Mouse (Mus musculus) cerebellum, postnatal 36 days (tissue): Measurements from ENCODE around the gene Ttc16.

Experiments
- DNase-seq, 2 experiments: peaks; one replicate each; pipeline ENCODE4 v3.0.0; 2021 to 2022; ENCODE audit warnings: mixed read lengths in 2 of 2

Ttc16 gene

DNA sequence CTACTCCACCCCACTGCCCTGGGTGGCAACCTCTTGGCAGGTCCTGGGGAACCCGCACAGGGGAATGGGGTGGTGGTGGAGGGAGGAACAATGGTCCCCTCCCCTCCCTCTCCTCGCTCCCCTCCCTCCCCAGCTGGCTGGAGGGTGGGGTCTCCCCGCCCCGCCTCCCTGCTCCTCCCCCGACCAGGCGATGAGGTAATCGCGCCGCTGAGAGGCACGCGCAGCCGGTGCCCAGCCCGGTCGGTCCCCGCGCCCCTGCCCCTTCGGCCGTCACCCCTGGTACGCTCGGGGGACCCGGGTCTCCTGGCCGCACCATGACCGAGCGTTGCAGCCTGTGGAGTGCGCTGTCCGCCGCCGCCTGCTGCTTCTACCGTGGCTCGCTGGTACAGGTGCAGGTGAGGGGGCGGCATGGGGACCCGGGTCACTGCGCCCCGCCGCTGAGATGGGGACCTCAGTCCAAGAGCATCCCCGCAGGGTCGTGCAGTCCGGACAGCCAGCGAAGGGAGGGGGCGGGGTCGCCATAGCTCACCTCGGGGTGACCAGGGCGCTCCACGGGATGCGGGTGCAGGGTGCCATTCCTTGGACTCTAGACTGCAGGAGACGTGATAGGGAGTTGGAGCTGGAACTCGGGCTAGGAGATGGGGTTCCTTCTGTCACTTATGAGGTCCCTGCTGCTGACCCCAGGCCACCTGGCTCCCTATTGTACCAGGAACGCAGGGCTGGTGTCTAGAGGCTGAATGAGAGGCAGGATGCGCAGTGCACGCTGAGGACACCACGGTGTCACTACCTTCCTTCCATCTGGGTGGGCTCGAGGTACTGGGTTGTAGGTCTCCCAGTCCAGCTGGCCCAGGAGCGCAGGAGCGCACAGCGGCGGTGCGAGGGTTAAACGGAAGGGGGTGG is 33.9 kb downstream of the Ttc16 start:
- DNase-seq, result peak; percentile 69 to 84

DNA sequence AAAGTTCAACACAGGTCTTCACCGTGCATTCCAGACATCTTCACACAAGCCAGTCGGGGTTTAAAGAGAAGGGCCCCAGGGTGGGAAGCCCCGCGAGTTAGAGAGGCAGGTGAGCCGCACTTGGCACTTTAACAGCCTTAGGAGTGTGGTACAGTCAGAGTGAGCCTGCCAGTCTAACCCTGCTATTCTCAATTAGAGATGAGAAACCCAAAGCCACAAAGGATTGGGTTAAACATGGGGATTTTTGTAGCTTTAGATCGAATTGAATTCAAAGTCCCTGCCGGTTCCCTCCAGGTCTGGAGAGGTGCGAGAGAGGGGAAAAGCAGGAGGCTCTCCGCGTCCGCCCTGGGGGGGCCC is 34.5 kb downstream of the Ttc16 start, which contains the start of gene 6330409D20Rik:
Gene 6330409D20Rik (minus strand): TSS at position 101 of the 357 bp plus-strand sequence.
- no peak for DNase-seq

DNA sequence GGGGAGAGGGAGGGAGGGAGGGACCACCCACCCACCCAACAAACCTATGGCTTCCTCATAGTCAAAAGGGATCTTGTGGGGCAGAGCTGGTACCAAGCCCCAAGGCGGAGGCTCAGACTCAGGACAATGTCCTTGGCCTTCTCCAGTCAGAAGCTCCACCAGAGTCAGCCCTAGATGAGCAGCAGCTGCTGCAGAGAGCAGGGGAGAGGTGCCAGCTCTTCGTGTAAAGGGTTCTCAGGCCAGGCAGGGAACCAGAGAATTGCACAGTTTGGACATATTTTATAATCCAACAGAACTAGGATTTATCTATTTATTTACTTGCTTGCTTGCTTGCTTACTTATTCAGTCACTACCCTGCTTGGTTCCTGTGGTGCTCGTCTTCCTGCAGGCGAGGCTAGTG is 36.1 kb downstream of the Ttc16 start:
- DNase-seq, result no peak

DNA sequence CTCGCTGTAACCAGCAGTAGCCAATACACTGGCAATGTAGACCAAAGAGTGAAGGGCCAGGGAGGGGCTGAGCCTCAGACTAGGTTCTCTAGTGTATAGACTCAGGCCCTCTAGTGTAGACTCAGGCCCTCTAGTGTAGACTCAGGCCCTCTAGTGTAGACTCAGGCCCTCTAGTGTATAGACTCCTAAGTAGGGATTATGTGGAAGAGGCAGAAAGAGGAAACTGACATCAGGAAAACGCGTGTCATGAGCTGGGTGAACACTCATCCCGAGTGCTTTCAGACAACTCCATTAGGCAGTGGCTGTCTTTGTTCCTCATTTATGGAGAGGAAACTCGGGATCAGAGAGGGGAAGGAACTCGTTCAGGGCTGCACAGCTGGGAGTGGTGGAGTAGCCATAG is 38.4 kb downstream of the Ttc16 start:
- DNase-seq, result no peak

DNA sequence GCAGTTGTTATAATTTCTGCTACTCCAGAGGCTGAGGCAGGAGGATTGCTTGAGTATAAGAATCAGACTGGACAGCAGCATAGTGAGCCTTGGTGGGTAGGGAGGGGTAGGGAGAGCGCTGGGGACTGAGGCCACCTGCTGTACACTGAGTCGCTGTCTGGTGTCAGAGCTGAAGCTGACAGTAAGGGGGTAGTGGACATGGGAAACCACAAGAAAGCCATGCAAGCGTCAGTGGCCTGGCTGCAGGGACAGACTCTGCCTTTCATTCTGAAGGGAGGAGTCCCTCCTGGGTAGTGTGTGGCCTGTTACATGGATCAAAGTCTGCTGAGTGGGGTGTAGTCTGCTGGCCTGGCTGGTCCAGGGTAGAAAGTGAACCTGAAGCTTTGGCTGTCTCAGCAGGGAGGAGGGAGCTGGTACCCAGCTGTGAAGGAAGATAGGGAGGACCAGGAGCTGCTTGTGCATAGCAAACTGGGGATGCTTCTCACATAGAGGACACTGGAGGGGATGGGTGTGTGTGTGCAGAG is 39.1 kb downstream of the Ttc16 start:
- no peak for DNase-seq

DNA sequence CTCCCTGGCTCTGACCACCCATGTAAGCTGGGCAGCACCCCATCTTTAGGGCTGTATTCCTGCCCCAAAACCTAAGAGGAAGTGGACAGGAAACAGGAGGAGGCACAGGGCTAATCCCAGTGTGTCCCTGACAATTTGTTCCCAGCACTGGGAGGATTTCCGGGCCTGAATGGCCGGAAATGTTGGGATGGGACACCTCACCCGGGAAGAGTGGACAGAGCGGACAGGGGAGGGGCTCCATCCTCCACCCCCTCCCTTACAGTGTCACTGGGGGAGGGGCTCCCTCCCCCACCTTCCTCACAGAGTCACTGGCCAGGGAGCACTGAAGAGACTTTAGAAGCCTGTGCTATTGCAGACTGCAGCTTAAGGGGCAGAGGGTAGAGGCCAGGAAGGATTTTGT is 40.5 kb downstream of the Ttc16 start:
- no peak for DNase-seq

DNA sequence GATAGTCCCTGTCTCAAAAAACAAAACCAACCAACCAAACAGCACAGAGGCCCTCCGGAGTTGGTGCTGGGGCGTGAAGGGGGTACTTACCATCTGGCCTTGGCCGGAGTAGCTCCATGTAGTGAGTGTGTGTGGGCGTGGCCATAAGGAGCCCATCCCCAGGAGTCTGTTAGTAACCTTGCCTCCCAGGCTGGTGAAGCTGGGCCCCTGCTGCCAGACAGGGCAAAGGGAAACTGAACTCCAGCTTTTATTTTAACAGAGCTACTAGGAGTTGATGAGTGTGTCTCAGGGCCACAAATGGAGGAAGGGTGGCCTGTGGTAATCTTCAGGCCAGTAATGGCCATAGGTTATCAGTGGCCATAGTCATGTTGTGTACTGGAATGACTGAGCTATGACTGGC is 41.0 kb downstream of the Ttc16 start:
- DNase-seq, result no peak

DNA sequence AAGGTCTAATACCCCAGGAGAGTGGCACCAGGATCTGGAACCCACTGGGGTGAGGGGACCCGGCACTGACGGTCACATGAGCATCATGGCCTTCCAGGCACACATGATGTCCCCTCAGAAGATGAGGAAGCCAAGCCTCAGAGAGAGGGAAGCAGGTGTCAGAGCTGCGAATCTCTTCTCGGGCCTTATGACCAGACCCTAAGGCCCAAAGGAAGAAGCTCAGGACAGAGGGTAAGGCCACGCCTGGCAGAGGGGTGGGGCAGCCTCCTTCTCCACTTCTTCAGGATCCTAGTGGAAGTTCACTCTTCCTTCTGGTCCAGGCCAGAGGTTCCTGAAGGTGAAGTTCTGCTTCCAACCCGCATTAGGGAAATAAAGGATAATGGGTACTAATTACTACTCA is 42.7 kb downstream of the Ttc16 start:
- DNase-seq, result no peak

DNA sequence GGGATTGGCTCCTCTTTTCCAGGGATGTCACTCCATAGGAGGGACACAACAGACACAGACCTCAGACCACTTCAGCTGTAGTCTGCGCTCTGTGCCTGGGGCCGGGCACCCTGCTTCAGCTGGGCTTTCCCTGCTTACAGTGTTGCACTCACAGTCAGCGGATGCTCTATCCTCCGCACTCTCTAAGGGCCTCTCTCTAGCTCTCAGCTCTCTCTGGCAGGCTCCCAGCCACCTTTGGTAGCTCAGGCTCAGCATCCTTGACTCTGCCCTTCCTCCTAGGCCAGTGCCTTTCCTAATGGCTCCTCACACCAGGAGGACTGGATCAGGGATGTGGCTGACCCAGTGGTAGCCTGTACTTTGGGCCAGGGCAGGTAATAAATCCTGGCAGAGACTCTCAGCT is 43.5 kb downstream of the Ttc16 start:
- no peak for DNase-seq

DNA sequence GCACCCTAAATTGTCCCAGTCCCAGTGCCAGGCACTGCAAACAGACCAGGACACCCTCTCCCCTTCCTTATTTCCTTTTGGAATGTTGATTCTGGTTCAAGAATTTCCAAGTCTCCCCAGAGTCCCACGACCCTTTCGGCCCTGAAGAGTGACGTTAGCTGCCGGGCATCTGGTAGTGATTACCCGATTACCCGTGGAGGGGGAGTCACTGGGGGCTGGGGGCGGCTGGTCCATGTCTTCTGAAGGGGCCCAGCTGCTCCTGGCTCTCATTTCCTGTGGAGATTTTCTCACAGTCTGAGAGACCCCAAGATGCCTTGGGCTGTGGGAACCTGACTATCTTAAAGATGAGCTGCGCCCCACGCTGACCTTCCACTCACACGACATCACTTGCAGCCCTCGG is 44.6 kb downstream of the Ttc16 start:
- DNase-seq, result no peak

DNA sequence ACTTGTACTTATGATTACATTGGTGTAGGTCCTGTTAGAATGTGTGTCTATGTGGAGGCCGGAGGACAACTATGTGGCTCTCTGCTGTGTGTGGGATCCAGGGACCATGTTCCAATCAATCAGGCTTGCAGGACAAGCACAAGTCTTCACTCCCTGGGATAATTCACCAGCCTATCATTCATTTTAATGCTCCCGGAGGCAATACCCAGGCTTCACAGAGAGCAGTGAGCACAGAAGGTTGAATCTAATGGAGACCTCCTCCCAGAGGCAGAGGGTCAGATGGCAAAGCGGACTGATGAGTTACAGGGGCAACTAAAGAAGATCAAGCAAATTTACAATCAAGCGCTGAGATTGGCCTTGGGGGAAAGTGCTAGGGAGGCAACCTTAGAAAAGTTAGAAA is 45.9 kb downstream of the Ttc16 start:
- no peak for DNase-seq

DNA sequence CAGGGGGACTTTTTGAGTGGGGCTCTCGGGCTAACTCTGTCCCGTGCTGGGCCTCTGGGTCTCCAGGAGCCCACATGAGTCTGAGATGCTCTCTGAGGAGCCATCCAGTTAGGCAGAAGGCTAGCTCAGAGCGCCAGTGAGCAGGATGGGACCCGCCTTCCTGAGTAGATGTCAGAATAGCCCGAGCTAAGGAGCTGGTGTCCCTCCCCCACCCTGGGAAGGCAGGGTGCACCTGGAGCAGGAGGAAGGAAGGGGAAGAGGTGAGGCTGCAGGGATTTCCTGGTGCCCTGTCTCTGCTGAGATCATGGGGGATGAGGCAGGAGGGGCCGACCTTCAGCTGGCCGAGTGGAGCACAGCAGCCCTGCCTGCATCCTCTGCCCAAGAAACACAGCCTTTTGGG is 47.0 kb downstream of the Ttc16 start:
- no peak for DNase-seq

DNA sequence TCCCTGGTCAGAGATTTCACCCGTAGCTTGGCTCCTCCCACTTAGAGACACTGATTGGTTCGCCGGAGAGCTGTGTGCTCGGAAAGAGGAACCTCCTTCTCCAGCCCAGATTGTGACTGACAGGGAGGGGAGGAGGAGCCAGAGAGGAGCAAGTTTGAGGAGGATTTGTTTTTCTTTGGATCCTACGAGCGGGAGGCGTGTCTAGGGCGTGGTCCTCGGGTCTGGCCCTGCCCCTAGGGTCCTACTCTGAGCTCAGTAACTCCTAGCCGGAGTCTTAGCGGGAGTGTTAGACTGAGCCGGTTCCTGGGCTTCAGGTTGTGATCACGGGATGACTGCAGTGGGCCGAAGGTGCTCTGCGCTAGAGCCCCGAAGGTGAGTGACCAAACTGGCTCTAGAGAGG is 48.0 kb downstream of the Ttc16 start:
- DNase-seq, result peak; percentile 78 to 79

DNA sequence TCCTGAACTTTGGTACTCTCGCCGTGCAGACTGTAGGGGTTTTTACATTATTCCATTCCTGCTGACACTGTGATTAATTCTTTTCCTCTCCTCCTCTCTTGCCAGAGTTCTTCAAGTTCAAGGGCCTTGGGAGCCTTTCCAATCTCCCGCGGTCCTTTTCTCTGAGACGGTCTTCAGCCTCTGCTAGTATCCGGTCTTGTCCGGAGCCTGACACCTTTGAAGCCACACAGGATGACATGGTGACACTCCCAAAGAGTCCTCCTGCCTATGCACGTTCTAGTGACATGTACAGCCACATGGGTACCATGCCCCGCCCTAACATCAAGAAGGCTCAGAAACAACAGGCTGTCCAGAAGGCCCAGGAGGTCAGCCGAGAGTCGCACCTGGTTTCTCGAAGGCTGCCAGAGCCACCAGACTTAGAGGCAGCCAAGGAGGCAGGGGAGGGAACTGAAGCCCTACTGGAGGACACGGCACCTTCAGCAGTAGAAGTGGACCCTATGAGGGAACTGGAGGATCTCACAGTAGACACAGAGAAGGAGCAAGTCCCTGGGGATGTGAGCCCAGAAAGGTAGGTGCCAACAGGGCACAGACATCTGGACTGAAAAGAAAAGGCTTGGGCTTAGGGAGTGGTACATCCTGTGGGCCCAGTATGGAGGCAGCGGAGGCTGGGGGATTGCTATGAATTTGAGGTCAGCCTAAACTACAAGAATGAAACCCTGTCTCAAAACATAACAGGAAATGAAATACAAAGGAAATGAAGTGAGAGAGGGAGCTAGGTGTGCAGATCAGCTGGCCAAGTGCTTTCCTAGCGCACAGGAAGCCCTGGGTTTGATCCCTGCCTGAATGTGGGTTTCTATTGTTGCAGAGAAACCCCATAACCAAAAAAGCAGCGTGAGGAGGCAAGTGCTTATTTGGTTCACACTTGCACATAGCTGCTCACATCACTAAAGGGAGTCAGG is 50.3 kb downstream of the Ttc16 start:
- no peak for DNase-seq

DNA sequence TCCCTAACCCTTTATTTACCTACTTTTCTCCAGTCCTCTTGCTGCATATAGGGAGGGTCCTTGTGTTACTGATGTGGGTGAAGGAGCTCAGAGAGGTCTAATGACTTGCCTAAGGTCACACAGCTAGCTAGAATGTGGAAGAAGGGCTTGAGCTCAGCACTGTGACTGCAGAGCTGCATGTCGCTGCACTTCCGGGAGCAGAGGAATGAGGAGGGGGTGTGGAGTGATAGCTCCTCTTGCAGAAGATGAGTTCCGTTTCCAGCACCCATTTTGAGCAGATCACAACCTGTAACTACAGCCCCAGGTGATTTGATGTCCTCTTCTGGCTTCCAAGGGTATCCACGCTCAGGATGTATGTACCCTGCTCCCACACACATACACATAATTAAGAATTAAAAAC is 51.3 kb downstream of the Ttc16 start:
- DNase-seq, result no peak

DNA sequence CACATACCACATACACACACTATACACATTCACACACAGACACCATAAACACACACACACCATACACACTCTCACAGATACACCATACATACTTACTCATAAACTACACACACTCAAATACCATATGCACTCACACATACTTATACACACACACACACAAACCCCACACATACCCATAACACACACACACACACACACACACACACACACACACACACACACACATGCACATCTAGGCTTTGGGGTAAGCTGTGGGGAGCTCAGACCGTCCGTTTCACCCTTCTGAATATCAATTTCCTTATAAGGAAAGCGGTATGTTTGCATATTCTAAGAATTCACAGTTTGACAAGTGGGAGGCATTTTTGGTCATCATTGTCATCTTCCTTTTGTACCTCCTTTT is 52.9 kb downstream of the Ttc16 start:
- DNase-seq, result no peak

DNA sequence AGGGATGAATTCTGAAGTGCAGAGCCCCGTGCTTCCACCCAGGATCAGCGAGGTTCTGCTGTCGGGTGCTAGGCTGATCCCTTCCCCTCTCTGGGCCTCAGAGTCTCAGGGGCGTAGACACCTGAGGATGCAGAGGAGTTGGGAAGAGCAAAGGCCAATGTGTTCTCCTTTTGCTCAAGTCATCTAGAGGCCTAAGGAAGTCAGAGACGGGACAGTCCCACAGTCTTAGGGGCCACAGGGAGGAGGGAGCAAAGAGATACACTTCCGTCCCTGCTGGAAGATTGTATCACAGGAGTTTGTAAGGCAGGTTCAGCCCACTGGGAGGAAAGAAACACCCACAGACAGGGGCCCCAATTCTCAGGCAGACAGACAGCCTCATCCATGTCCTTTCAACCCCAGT is 53.4 kb downstream of the Ttc16 start:
- DNase-seq, result no peak

DNA sequence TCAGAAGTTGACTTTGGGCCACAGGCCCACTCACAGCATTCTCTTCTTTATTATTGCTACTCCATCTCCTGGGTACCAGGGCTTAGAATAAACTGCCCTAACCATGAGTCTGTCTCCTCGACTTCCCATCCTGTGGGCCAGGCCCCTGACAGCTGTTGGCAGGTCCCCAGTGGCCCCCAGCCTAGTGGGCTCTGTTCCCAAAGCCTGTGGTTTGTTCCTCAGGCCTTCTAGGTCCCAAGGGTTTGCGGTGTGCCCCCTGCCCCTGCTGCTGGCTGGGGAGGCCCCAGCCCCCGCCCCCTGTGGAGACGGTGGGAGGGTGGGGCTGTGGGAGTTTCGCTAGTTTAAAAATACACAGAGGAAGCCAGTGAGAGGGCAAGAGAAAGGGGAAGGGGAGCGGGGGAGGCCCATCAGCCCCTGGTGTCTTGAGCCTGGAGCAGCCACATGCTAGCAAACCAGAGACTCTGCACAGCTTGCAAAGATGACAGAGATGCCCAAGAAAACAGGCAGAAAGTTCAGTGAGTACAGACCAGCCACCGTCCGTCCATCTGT is 54.7 kb downstream of the Ttc16 start, which contains the start of gene Sh2d3c:
Gene Sh2d3c (plus strand): TSS at position 375 of the 549 bp plus-strand sequence.
- DNase-seq, result no peak

DNA sequence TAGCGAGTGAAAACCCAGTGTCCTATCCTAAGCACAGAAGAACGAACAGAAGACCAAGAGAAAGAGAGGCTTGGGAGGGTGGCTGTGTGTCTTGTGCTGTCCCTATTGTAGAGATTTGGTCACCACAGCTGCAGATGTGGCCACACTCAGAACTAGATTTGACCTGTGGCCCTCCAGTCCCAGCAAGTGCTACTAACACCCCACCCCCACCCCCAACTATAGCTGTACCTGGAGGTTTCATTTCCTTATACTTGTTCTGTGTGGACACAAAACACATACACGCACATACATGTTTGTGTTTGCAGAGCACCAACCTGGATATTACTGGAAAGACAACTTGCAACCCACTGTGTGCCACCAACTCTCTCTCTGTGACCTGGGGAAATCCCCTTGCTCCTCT is 55.4 kb downstream of the Ttc16 start:
- DNase-seq, result no peak

DNA sequence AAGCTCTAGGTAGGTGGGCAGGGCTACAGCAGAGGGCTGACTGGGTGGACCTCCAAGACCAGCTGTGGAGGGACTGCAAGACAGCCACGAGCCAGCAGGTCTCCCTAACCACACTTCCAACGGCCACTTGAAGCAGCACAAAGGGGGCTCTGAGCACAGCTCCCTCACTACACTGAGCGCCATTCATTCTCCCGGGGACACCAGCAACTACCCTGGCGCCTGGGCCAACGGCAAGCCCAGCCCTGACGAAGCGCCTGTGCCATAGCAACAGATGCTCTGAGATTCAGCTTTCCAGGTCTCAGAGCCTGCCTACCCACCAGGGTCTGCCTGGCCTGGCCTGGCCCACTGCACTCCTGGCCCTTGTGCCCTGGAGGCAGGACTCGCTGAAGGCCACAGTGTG is 56.7 kb downstream of the Ttc16 start:
- DNase-seq, result no peak

DNA sequence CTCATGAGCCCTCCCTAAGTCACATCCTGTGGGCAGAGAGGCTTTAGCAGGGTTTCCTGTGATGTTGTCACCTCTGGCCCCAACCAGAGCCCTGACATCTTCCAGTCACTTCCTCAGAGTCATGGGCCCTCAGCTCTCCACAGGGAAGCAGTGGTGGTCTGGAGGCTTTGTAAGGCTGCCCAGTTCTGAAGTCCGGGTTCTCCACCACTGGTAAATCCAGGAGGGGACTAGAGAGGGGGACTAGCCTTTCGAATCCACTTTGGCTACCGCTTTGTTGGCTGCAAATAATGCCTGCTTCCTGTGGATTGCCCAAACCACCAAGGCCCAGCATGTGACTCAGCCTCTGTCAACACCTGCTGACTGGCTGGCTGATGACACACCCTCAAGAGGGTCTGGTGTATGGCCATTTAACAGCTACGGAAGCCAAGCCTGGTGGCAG is 60.4 kb downstream of the Ttc16 start:
- DNase-seq, result no peak

DNA sequence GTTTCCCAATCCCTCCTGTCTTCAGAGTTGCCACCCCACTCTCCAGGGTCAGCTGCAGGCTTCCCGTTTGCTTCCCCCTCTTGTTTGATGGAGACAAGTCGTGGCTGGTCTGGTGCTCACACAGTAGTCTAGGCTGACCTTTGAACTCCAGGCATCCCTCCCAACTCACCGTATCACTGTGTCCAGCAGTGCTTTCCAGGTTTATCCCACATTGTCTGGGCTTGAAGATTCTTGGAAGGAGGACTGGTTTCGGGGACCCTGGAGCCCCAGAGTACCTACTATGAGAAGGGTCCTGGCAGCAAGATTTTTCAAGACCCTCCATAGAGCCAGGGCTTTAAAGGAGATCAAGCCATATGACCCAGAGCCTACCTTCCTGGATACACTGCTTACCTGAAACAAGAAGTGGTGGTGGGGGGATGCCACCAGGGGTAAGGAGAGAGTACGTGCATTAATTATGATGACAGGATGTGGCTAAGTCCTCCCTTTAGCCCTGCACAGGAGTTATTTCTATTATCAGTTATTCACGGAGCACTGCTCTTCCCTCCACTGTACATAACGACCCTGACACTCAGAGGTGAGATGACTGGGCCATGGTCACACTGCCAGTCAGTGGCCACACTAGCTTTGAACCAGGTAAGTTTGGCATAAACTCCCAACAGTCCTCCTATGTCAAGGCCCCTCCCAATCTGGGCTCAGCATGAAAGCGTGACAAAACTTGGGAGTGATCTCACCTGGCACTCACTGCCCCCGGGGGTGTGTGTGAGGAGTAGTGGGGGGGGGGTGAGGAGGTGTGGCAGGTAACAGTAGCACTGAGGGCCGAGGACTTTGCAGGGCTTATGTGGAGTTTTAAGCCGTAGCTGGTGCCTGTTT is 61.1 kb downstream of the Ttc16 start:
- DNase-seq, result no peak
